Mouse (Mus musculus): Measurements from ENCODE around the gene Gadd45gip1. TPM values are rescaled to one million over a fixed set of nuclear protein-coding genes. Genes with fewer than 3 reads are reported as not detected.

The Gadd45gip1 gene
- polyA plus RNA-seq (2017; shearing (Covaris generic)), result 27.8 TPM

GRCm38 (mm10) chr8:84831490-84831889 is at the start of gene Gadd45gip1:
TSS of gene Gadd45gip1 (plus strand) at chr8:84831522.

GRCm38 (mm10) chr8:84799999-84800831 is 31.1 kb upstream of the Gadd45gip1 start, which contains the start of gene Nfix:
TSS of gene Nfix (minus strand) at chr8:84800344.

GRCm38 (mm10) chr8:84822723-84823122 is 8.6 kb upstream of the Gadd45gip1 start, which contains the start of gene Dand5:
TSS of gene Dand5 (minus strand) at chr8:84822823.

DNA sequence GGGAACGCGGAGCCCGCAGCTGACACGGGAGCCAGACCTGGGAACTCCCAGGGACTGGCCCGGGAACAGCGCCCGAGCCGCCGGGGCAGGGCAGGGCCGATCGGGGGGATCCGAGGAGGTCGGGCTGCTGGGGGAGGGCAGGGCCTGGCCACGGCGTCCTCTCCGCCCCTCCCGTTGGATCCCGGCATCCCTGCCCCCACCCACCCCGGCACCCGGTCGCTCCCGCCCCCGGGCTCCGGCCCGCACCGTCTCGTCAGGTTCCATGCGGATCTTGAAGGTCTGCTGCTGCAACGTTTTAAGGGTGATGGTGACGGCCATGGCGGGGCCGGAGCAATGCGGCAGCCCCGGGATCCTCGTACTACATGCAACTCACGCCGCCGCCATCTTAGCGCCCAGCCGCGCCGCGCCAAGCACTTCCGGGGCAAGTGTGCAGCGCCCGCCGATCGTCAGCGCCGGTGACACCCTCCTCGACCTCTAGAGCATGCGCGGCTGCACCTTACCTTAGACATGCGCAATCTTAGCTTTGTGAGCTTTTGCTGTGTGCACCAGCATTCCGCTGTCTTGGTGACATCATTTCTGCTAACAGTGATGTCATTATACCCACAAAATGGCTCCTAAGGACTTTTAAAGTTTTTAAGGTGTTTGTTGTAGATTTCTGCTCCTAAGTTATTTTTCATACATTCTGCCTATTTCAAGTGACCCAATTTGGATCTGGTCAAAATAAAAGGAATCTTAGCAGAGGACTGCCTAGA is 9.1 kb downstream of the Gadd45gip1 start, which contains the start of gene Rad23a:
Gene Rad23a (minus strand): TSS at position 418 of the 752 bp plus-strand sequence.

DNA sequence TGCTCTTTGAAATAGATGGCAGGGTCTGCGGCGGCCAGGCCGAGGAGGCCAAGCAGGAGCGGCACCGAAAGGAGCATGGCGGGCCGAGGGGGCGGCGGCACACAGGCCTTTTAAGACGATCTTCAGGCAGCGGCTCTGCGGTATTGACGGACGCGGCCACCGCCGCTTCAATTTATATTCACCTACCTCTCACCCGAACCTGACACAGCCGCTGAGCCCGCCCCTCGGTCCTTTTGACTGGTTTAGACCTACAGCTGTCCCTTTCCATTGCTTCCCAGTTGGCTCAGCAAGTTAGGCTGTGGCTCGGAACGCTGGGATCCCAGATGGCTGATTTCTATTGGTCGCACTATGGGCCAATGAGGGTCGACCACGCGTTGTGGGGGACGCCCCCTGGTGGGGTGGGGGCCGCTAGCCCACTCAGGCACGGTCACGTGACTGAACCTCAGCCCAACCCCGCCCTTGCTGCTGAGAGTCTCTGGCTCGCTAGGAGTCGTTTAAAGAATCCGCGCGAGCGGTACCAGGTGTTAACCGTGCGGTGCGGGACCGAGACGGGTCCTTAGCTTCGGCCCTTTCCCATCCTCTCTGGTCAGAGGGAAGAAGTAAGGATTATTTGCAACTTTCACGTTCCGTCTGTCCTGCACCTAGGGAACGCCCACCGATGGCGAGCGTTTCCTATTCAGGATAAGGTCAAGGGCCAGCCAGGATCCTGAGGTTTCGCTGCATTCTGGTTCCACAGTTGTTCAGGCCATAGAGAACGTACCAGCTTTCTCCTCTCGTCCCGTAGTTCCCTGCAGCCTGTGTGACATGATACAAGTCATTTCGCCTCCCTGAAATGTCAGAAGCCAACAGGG is 15.6 kb downstream of the Gadd45gip1 start, which contains the start of gene Calr:
Gene Calr (minus strand): TSS at position 213 of the 851 bp plus-strand sequence.

GRCm38 (mm10) chr8:84856864-84857441 is 25.6 kb downstream of the Gadd45gip1 start, which contains the start of gene Farsa:
TSS of gene Farsa (plus strand) at chr8:84856989.

GRCm38 (mm10) chr8:84871376-84872308 is 40.3 kb downstream of the Gadd45gip1 start, which contains the start of gene Syce2:
TSS of gene Syce2 (plus strand) at chr8:84872111.

Other genes with a start within 250 kb of the Gadd45gip1 start
- gene Ier2, start 168.7 kb upstream of the Gadd45gip1 start, polyA plus RNA-seq (2017; shearing (Covaris generic)), result 142 TPM
- gene Trmt1, start 145.2 kb upstream of the Gadd45gip1 start, polyA plus RNA-seq (2017; shearing (Covaris generic)), result 62.5 TPM
- gene Nacc1, start 143.7 kb upstream of the Gadd45gip1 start, polyA plus RNA-seq (2017; shearing (Covaris generic)), result 4.2 TPM
- gene Lyl1, start 130.1 kb upstream of the Gadd45gip1 start, polyA plus RNA-seq (2017; shearing (Covaris generic)), result 0.60 TPM
- gene G430095P16Rik, start 108.5 kb upstream of the Gadd45gip1 start, polyA plus RNA-seq (2017; shearing (Covaris generic)), result 23.0 TPM
- gene Nfix, start 31.2 kb upstream of the Gadd45gip1 start, polyA plus RNA-seq (2017; shearing (Covaris generic)), result 3.0 TPM
- gene Dand5, start 8.7 kb upstream of the Gadd45gip1 start, polyA plus RNA-seq (2017; shearing (Covaris generic)), result 6.8 TPM
- gene Rad23a, start 9.1 kb downstream of the Gadd45gip1 start, polyA plus RNA-seq (2017; shearing (Covaris generic)), result 189 TPM
- gene Calr, start 15.4 kb downstream of the Gadd45gip1 start, polyA plus RNA-seq (2017; shearing (Covaris generic)), result 587 TPM
- gene Farsa, start 25.5 kb downstream of the Gadd45gip1 start, polyA plus RNA-seq (2017; shearing (Covaris generic)), result 97.7 TPM
- 7.7 TPM for gene Syce2, start 40.6 kb downstream of the Gadd45gip1 start, polyA plus RNA-seq (2017; shearing (Covaris generic))
- 39.4 TPM for gene Gcdh, start 62.4 kb downstream of the Gadd45gip1 start, polyA plus RNA-seq (2017; shearing (Covaris generic))
- gene Klf1, start 70.4 kb downstream of the Gadd45gip1 start, polyA plus RNA-seq (2017; shearing (Covaris generic)), result 1.1 TPM
- 18.9 TPM for gene Dnase2a, start 77.0 kb downstream of the Gadd45gip1 start, polyA plus RNA-seq (2017; shearing (Covaris generic))
- gene Mast1, start 105.8 kb downstream of the Gadd45gip1 start, polyA plus RNA-seq (2017; shearing (Covaris generic)), result 1.1 TPM
- gene Rtbdn, start 115.5 kb downstream of the Gadd45gip1 start, polyA plus RNA-seq (2017; shearing (Covaris generic)), result 0.31 TPM
- gene Gm49661, start 137.9 kb downstream of the Gadd45gip1 start, polyA plus RNA-seq (2017; shearing (Covaris generic)), result not detected
- gene Prdx2, start 138.1 kb downstream of the Gadd45gip1 start, polyA plus RNA-seq (2017; shearing (Covaris generic)), result 266 TPM
- 105 TPM for gene Rnaseh2a, start 138.2 kb downstream of the Gadd45gip1 start, polyA plus RNA-seq (2017; shearing (Covaris generic))
- 481 TPM for gene Junb, start 147.2 kb downstream of the Gadd45gip1 start, polyA plus RNA-seq (2017; shearing (Covaris generic))
- 7.8 TPM for gene Hook2, start 159.1 kb downstream of the Gadd45gip1 start, polyA plus RNA-seq (2017; shearing (Covaris generic))
- not detected for gene Best2, start 183.0 kb downstream of the Gadd45gip1 start, polyA plus RNA-seq (2017; shearing (Covaris generic))
- 53.5 TPM for gene Asna1, start 193.8 kb downstream of the Gadd45gip1 start, polyA plus RNA-seq (2017; shearing (Covaris generic))
- gene Trir, start 195.3 kb downstream of the Gadd45gip1 start, polyA plus RNA-seq (2017; shearing (Covaris generic)), result 200 TPM
- gene Tnpo2, start 205.4 kb downstream of the Gadd45gip1 start, polyA plus RNA-seq (2017; shearing (Covaris generic)), result 45.8 TPM
- 8.0 TPM for gene Fbxw9, start 228.5 kb downstream of the Gadd45gip1 start, polyA plus RNA-seq (2017; shearing (Covaris generic))
- 1.9 TPM for gene Gm5741, start 236.5 kb downstream of the Gadd45gip1 start, polyA plus RNA-seq (2017; shearing (Covaris generic))
- 78.8 TPM for gene Dhps, start 240.2 kb downstream of the Gadd45gip1 start, polyA plus RNA-seq (2017; shearing (Covaris generic))
- gene Wdr83os, start 249.2 kb downstream of the Gadd45gip1 start, polyA plus RNA-seq (2017; shearing (Covaris generic)), result 185 TPM
- 41.4 TPM for gene Wdr83, start 249.8 kb downstream of the Gadd45gip1 start, polyA plus RNA-seq (2017; shearing (Covaris generic))

Measured in activated CD4-positive, CD25-positive, alpha-beta regulatory T cell, adult 9 weeks (primary cell).